Mouse (Mus musculus) layer of hippocampus, postnatal 36 days (tissue): ENCODE results near the gene Tax1bp3. TPM values are rescaled to one million over a fixed set of nuclear protein-coding genes. Genes with fewer than 3 reads are reported as not detected.

Experiments
- DNase-seq, 2 experiments: peaks; one replicate each; pipeline ENCODE4 v3.0.0; 2022
- total RNA-seq, 2 experiments: library from RNA; stranded (reverse); gene quantifications; 2 replicates each; pipeline ENCODE4 v1.2.3; 2021

The Tax1bp3 gene
- total RNA-seq, 2 experiments from 2014 or later, result 10.9 to 11.2 TPM

DNA sequence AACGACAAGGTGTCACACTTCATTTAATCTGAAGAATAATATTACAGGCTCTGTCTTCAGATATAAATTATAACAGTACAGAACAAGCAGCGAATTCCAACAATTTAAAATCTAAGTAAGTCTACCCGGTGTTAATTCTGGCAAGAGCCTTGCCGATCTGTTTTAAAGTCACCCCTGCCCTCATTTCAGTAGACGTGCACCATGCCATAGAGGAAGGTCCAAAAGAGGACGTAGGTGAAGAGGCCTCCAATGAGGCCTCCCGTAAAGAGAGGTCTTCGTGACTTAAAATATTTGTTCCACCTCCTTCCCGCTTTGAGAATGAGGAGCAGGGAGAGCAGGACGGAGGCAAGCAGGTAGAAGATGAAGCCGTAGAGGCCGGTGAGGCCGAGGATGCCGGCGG, 697 bp upstream of the Tax1bp3 start:
- DNase-seq, result no peak

DNA sequence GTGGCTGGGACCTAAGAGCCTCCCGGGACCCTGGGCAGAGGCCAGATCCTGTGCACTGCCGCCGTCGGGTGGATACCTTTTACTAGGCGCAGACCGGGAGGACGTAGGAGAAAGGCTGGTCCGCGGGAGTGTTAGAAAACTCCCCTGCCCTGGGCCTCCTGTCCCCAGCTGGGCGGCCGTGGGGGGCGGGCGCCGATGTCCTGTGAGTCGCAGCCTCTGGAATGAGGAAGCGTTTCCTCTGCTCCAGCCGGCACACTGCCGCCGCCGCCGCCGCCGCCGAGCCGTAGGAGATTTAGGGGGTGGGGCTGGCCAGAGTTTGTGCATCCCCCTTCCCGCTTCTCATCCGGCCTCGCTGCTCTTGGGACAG, 609 bp downstream of the Tax1bp3 start:
- no peak for DNase-seq

DNA sequence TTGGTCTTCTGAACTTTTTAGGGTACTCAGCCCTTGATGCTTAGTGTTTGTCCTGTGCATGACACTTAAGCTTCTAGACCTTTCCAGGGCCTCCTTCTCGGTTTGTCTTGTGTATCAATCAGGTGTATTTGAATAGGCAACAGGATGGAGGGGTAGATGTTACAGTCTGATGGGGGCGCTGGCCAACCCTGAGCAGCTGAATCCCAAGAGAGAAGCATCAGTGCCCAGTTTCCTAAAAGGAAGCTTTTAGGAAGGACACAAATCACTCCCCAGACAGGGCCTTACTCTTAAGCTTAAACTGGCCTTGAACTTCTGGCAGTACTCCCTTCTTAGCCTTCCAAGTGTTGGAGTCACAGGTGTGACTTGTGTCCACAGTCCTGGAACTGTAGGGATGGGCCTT, 1.0 kb downstream of the Tax1bp3 start:
- no peak for DNase-seq

DNA sequence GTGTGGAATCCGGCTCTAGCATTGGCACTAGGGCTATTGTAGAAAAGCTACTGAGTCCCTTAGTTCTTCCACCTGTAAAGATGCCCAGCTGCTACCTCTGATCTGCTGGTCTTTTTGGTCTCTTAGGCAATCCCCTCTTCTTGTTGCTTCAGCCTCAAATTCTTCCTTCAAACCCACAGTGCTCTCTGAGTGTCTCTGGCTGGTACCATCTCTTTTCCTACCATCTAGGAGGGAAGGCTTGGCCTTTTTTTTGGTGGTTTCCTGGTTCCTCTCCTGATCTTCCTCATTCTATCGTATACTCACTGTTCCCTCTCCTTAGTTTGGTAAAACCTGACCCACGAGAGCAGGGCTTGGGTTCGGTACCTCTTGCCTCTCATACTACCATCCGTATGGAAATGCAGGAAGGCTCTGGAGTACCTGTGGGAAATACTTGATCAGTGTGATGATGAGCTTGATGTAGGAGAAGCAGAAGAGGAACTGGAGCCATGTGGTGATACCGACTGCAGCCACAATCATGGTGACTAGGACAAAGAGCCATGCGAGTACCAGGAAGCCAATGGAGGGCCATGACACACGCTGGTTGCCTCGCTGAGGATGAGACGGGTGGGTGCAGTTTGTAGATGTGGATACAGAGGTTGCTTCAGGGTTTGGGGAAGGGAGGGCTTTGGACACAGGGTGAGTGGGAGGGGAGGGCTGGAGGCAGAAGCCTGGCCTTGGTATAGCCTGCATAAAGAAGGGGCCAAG, 9.2 kb downstream of the Tax1bp3 start:
- no peak for DNase-seq

DNA sequence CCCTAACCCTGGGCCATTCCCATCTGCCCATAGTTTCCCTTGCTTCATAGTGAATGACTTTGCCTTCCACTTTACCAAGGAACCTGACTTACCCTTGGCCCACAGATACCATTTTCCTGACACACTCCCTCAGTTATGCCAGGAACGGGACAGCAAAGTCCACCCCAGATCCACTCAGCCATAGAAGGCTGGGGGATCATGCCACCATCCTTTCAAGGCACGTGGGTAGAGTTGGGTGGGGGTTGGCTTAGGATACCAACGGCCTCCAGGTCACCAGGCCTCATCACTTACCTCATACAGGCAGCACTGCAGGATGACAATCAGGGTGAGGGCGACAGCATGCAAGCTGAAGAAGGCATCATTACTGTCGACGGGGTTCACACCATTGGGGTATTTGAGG, 10.3 kb downstream of the Tax1bp3 start:
- no peak for DNase-seq

DNA sequence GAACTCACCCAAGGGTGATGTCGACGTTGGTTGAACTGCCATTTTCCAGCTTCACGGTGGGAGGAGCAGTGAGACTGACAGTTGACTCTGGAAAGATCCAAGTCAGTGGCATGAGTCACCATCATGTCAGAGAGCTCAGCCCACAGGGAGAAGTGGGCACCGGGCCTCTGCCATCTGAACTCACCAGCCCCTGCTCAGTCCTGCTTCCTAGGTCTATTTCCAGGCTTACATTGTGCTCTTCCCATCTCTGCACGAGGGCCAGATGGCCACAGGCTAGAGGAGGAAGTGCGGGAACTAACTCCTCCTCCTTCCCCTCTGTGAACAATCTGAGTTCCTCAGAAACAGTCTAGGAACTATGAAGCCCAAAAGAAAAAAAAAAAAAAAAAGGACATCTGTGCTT, 16.2 kb downstream of the Tax1bp3 start:
- no peak for DNase-seq

DNA sequence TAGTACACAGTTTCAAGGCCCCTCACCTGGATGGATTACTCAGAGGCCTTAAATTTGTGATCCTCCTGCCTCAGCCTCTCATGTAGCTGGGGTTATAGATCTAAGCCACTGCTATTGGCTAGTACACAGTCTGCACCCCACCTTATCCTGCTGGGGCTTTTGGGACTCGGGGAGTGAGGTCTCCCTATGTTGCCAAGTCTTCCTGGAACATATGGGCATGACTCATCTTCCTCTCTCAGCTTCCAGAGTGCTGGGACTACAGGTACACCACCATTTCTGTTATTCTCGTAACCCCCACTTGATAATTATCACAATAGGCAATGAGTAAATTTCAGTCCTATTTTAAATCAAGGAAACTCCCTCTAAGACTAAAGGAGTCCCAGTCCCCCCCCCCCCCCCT, 17.6 kb downstream of the Tax1bp3 start:
- DNase-seq, result no peak

DNA sequence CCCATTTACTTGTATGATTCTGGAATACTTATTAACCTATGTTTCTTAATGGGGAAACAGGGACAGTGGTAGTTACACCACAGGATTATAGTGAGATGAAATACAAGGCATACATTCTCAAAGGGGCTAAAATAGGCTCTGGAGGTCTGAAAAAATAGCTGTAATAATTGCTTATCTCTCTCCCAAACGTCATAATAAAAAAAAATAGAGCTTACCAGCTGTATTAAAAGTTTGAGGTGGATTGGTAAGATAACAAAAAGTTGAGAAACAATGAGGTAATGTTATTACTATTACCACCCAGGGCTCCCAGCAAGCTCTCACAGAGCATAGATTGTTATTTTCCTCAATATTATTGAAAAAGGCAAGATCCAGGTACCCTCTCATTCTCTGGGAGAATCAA, 21.3 kb downstream of the Tax1bp3 start:
- DNase-seq, result no peak

DNA sequence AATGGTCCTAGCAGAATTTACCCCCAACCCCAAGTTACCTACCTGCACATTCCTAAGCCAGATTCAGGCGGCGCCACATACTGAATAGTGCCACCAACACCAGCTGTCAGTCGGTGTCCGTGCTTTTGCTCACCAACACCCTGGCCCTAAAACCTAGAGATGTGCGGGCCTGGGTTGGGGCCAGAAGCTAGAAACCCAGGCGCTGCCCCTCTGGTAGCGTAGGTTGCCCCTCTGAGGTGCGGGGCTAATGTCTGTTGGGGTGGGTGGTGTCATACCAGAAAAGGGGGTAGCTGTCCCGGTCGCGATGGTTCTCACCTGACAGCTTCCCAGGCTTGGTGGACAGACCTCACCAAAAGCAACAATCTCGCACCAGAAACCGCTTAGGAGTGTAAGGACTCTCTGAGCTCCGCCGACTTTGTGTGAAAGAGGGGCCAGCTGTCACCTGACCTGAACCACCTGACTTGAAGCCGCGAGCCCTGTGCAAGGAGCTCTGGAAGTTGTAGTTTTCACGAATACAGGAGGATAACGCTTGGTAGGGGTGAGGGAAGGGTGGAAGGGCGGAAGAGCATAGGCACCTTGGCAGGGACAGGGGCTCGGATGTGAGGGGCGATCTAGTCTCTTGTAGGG, 21.8 kb downstream of the Tax1bp3 start, which contains the start of gene Ctns:
Gene Ctns, minus strand, starts transcription at position 440 of the 627 bp plus-strand sequence.
- DNase-seq, result no peak

DNA sequence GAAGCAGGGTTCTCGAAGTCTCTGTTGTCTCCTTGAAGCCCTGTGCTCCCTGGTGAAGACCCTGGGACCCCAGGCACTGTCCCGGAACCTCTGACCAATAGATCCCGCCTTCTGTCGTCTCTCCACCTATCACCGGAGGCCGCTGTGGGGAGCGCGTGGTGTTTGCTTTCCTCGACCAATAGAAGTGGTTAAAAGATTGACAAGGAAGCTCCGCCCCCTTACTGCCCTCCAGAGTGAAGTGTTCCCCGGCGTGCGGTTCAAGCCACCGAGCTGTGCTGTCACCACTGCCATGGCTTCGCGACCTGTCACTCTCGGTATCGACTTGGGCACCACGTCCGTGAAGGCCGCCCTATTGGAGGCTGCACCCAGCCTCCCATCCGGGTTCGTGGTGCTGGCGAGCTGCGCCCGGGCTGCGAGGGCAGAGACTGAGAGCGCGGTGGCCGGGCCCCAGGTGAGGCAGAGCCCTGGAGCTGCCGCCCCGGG, 22.4 kb downstream of the Tax1bp3 start, which contains the start of gene Shpk:
Gene Shpk, plus strand, starts transcription at position 231 of the 483 bp plus-strand sequence.
- peak; percentile 95 to 96 for DNase-seq

DNA sequence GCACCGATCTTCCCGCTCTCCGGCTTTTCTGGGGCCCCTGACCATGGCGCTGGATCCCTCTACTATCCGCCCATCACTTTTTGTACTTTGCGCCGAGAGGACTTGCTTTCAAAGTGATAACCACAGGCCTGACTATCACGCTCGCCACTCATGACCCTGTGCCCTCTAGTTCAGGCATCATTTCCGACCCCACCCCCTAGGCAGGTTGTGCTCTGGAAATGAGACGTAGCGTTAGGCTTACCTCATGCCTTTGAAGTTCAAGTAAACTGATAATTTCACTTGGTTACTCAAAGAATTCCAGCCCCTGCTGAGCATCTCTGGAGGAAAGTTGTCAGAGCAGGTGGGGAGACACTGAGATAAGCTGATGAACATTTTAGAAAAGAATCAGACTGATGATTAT, 23.0 kb downstream of the Tax1bp3 start:
- DNase-seq, result no peak

DNA sequence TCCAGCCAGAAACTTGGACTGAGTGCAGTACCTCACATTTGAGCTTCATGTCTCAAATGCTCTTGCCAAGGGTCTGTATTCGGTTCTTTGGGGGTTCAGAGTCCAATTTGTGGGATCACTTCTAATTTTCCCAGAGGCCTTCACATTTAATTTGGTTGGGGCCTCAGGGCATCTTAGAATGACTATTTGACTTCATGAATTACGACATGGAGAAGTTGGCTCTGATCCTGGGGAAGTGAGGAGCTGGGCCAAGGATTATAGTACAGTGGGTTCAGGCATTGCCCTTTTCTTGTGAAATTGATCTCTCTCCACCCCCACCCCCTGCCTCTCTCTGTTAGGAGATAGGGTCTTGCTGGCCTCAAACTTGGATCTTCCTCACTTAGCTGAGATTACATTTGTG, 24.1 kb downstream of the Tax1bp3 start:
- no peak for DNase-seq

DNA sequence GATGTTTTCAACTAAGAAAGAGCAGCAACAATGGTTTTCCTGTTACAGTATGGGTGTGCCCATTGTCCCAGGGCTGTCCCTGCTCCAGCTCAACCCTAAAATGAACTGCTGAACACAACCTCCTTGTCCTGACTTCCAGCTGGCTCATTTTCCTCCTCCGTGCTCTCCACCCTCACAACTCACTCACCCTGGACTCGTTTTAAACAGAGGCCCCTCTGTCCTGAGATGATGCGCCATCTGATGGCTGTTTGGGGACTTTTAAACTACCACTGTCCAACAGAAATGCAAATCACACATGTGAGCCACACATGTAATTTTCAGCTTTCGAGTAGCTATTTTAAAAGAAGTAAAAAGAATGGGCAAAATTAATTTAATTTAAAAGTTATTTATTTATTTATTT, 24.7 kb downstream of the Tax1bp3 start:
- no peak for DNase-seq

DNA sequence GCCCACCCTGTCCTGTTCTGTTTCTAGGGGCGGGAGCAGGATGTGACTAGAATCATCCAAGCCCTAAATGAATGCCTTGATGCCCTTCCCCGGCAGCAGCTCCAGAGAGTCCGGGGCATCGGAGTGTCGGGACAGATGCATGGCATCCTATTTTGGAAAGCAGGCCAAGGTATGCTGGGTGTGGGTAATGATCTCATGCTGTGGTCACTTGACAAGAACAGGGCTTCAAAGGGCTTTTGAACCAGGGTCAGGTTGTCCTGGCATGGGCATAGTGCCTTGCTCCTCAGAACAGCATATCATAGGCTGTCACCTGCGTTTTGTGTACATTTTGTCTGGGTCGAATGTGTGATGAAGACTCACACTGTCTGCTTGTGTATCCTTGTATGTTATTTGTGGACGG, 27.0 kb downstream of the Tax1bp3 start:
- no peak for DNase-seq

DNA sequence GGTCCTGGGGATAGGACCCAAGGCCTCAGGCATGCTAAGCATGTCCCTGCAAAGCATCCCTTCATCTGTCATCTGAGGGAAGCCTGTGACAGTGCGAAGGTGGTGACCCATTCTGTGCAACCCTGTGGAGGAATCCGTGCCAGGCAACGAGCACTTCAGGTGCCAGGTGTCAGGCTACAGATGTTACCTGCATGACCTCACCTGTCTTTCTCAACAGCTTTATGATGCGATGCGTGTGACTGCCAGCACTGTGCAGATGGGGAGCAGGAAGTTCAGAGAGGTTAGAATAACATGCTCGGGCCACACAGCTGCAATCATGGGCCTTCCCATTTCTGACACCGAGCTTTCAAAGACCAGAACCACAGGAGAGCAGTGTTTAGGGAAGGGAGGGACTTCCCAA, 28.3 kb downstream of the Tax1bp3 start:
- DNase-seq, result no peak

DNA sequence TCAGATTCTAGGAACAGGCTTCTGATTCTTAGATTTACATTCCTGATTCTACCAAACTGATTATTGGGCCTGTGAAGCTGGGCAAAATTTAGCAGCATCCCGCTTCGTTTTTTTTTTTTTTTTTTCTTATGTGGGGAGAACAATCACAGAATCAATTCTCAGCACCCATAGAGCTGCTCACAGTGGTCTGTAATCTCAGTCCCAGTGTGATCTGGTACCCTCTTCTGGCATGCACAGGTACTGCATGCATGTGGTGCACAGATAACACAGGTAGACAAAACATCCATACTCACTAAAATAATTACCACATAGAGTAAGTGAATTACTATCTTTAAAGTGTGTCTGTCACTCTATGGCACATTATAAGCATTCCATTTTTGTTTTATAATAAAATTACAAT, 30.7 kb downstream of the Tax1bp3 start:
- DNase-seq, result no peak

DNA sequence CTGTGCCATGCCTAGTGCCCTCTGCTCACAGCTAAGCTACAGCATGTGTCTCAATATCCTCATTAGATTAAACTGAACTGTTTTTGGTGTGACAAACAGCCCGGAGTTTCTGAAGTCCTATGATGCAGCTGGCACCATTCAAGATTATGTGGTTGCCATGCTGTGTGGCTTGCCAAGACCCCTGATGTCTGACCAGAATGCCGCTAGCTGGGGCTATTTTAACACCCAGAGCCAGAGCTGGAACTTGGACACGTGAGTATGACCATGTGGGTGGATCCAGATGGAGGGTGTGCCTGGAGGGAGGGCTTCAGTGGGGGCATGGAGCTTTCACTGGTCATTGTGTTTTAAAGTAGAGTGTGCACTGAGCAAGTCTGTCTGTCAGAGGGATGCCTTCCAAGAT, 37.1 kb downstream of the Tax1bp3 start:
- no peak for DNase-seq

DNA sequence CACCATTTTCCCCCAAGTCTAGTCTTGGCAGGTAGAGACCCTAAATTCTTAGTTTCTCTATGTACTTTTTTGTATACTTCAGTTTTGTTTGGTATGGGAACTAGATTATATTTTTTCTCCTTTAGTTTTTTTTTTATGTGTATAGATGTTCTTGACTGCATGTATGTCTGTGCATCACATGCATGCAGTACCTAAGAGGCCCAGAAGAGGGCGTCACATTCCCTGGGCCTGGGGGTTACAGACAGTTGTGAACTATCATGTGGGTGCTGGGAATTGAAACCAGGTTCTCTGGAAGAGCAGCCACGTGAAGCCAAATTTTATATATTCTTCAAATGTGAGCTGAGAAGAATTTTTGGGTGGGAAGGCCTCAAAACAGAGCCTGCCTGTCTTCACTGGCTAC, 42.8 kb downstream of the Tax1bp3 start:
- no peak for DNase-seq

DNA sequence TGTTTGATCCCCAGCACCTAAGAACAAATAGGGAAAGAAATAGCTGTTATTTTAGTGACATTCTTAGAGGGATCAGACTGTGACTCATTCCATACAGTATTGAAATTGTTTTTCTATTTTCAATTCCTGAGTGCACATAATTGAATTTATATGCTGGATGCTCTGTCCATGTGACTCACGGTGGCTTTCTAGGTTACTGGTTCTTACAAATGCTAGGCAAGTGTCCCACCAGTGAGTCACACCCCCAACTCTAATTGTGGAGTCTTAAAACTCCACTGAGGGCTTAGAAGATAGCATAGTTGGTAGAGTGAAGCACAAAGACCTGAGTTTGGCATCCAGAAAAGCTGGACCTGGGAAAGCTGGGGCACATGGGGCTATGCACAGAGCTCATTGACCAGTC, 43.8 kb downstream of the Tax1bp3 start:
- DNase-seq, result no peak

DNA sequence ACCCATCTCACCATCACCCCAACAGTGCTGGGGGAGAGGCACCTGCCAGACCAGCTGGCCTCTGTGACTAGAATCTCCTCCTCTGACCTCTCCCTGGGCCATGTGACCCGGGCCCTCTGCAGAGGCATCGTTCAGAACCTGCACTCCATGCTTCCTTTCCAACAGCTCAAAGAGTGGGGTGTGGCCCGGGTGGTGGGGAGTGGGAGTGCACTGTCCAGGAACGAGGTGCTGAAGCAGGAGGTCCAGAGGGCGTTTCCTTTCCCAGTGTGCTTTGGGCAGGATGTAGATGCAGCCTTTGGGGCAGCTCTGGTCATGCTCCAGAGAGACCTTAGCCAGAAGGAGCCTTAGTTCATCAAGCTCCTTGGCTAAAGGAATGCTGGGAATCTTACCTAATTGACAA, 46.0 kb downstream of the Tax1bp3 start:
- DNase-seq, result no peak

DNA sequence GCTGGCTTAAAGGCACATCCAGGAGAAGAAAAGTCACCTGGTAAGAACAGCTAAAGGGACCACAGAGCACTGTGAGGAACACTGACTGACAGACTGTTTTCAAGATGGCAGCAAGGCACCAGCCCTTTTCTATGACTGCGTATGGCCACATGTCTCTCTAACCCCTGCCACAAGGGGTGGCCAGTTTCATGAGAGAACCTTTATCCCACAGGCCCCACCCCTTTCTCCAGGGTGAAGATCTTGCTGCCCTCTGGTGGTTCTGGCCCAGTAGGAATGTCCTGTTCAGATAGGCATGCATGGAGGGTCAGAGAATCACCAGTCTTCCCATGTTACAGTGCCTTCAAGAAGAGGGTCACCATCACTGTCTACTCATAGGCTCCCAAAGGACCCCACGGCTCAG, 47.1 kb downstream of the Tax1bp3 start:
- DNase-seq, result no peak

DNA sequence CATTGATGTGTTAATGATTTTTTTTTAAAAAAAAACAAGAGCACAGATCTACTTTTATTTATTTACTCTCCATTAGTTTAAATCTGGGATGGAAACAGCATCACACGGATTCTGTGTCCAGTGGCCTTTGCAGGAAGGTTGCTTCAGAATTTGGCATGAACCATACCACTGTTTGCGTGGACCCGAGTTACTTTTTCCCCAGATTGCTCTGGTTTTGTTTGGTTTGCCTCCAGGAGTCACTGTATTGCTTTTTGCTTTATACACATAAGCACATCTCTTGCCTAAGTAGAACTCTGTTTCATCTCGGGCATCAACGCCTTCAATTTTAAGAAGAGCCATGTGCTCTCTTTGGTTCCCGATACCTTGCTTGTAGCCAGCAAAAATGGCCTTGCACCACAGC, 49.0 kb downstream of the Tax1bp3 start:
- no peak for DNase-seq

DNA sequence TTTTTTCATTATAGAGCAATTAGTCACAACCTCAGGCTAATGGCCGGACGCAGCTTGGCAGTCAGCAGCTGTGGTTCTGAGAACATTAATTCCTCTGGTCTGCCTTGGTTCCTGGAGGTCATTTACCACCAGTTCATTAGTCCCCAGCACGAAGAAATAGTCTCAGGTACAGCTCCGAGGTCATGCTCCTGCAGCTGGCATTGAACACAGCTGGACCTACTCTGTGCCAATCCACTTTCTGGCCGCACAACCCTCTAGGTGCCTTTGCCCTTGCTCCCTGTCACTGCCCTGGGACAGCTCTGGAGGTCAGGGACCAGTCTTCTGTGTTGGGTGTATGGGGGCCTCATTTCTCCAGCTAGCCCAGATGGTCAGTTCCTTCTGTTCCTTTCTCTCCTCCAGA, 52.0 kb downstream of the Tax1bp3 start:
- DNase-seq, result no peak

DNA sequence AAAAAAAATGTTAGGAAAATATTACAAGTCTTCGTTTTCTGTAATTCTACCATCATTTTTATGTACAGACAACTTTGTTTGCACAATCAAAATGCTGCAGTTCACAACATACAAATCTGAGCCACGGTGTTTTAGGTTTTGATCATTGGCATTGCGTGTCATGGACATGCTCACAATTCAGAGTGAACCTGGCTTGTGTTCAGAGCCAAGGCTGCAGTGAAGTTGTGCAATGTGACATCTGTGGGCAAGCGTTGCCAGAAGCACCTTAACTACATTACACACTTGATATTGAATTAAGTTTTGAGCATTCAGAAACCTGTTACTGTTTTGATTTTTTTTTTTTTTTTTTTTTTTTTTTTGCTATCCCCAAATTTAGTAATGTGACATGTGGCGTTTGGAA, 53.2 kb downstream of the Tax1bp3 start:
- no peak for DNase-seq
